Mouse (Mus musculus): ENCODE data around the gene Cln5. TPM values are rescaled to one million over a fixed set of nuclear protein-coding genes. Genes with fewer than 3 reads are reported as not detected.

The Cln5 gene
- total RNA-seq (2015) (43.9 and 46.8 TPM in 2 replicates), total RNA-seq (2017) (36.8 and 39.2 TPM in 2 replicates)

DNA sequence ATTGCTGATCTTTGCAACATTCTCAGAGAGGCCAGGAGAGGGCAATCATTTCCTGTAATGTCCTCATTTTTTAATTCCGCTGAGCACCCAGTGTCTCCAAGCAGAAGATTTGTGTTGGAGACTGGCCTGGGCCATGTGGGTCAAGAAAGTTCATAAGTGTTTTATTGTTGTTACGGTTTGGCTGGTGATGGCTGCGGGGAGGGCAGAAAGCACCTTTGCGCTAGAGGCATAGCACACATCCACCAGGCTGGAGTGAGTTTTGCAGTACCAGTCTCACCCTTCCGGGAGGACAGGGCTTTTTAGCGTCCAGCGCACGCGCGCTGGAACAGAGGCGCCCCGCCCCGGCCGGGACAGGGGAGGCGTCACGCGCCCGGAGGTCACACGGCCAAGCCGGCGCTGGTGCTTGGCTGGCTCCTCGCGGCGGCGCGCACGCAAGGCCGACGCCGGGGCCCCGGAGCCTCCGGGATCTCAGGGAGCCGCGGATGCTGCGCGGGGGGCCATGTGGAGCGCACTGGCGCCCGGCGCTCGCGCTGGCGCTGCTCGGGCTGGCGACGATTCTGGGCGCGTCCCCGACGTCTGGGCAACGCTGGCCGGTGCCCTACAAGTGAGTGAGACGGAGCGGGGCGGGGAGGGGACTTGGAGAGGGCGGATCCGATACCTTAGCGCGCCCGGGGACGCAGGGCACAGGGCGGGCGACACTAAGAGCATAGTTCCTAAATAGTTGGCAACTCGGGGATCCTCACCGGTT, at the start of gene Cln5:
TSS of gene Cln5 (plus strand) at position 353 of the 748 bp plus-strand sequence.
- peak; percentile 74 for ATAC-seq (replicated peaks; ENCODE audit: poor library complexity)

DNA sequence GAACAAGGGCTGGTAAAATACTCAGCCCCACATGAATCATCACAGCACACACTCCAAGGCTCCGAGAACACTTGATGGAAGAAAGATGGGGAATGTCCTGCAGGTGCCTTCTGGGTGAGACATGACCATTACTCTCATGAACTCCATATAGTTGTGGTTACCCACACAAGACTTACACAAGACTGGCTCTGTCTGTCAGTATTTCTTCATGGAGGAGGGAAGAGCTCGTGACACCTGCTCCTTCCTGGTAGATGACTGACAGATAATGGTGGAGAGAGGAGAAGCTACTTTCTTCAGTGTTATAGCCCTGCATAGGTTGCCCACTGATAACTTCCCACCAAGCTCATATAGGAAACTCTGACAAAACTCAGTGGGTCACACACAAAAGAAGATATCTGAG, 40.8 kb upstream of the Cln5 start:
- peak; percentile 78 for ATAC-seq (replicated peaks; ENCODE audit: poor library complexity)

DNA sequence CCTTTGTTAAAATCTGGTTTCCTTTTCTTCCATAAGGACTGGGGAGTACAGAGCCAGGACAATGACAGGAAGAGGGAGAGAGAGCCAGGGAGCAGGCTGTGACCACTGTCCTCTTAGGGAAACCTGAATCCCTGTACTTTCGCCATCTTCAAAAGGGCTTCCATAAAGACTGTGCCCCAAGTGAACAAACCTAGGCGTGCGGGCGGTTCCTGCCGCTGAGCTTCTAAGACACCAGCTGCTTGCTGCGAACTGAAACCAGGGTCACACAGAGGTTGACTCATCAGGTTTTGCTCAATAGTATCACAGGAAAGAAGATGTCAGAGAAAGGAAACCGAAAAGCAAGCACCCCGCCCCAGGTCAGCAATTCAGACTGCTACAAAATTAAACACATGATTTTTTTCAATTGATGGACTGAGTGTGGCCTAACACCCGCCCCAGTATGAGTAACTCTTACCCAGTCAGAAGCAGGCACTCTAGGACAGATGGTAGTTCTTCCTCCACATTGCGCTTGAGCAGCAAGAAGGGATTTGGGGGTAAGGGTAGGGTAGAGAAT, 36.7 kb upstream of the Cln5 start:
- peak; percentile 66 for ATAC-seq (replicated peaks; ENCODE audit: poor library complexity)

DNA sequence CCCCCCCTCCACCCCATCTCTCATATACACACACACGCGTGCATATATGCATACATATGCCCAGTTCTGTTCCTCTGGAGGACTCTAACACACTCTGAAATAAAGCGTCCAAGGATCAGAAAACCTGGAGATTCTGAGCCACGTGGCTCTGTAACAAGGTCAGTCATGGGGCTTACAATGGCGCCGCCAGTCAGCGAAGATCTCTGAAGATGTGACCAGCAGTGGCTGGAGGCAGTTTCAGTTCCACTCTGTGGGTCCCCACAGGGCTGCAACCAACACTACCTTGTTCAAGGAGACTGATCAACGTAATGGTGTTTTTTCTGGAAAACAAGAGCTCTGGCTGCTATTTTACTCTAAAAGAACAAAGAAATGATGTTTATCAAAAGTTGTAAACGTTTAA, 35.9 kb upstream of the Cln5 start:
- ATAC-seq (replicated peaks; ENCODE audit: poor library complexity) = peak; percentile 41

DNA sequence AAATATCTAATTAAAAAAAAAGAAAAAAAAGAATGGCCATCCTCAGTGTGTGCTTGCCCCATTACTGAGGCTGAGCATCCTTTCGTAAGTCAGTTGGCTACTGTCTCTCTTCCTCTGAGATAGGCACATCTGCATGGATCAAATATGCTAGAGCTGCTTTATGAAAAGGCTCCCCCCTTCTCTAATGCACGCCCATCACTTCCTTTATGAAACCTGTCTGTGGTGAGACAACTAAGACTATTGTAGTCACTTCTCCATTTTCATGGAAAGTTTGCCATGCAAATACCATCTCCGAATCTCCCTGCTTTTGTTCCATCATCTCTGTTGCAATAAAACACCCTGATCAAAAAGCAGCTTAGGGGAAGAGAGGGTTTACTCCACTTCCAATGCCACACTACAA, 33.0 kb upstream of the Cln5 start:
- ATAC-seq (replicated peaks; ENCODE audit: poor library complexity) = peak; percentile 85

DNA sequence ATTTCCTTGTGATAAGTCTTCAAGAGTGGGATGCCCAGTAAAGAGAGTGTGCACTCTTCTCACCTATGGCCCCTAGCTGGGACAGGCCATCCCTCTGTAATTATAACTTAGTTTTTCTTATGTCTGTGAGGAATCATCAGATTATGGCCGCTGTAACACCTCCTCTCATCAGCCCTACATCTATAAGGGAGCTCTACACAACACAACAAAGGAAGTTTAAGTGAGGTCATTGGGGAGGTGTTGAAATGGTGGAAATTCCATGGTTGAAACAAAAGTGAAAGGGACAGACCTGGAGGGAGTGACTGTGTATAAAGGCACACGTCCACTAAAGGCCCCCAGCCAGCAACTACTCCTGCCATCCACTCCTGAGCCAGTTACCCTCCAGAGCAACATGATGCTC, 23.3 kb upstream of the Cln5 start, which contains the start of gene Acod1:
TSS of gene Acod1 (plus strand) at position 301 of the 400 bp plus-strand sequence.
- ATAC-seq (replicated peaks; ENCODE audit: poor library complexity) = no peak

DNA sequence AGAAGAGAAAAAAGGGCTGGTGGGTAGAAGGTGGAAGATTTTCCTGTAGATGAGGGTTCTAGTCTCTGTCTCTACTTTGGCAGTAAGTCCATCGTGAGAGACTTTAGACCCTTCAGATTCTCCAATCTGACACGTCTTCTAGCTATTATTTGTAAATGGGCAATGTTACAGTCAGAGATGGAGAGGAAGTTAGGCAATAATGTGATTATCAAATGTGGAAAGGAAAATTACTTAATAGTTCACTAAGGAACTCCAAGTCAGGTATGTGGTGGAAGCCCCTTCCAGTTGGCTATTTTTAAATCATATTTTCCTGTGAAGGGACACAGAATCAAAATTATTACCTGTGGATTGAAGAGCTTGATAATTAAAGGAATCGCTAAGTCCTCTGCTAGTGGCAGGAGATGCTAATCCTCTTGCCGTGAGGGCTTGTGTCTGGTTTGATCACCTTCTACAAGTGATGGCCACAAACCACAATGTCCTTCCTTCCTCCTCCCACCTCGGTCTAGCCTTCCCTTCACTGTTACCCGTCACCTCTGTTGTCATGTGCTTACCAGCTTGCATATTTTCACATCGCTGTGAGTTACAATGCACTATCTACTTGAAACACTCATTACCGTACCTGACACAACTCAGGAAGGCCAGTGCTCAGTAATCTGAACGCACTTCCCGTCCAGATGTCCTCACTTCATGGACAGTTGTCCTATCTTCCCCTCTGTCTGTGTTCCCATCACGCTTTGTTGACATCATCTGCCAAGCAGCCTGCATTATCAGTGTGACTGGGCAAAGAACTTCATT, 21.5 kb upstream of the Cln5 start:
- ATAC-seq (replicated peaks; ENCODE audit: poor library complexity) = peak; percentile 78

DNA sequence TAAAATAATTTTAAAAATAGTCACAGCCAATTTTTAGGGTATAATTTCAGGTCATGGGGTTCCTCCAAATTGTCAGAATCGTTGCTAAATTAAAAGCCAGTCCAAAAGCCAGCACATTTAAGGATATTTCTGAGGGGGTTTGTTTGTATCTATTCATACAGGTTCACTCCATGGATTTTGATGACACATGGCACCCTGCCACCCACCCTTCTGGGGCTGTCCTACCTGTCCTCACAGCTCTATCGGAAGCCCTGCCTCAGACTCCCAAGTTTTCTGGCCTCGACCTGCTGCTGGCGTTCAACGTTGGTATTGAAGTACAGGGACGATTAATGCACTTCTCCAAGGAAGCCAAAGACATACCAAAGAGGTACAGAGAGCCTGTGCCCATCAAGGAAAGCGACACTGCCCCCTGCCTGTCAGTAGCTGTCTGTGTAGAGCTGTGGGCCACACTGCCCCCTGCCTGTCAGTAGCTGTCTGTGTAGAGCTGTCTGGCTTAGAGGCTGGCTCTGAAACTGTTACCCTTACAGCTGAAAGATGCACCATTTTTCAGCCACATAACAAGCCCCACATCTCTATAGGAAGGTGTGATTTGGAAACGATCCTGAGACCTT, 18.8 kb upstream of the Cln5 start:
- peak; percentile 86 for ATAC-seq (replicated peaks; ENCODE audit: poor library complexity)

DNA sequence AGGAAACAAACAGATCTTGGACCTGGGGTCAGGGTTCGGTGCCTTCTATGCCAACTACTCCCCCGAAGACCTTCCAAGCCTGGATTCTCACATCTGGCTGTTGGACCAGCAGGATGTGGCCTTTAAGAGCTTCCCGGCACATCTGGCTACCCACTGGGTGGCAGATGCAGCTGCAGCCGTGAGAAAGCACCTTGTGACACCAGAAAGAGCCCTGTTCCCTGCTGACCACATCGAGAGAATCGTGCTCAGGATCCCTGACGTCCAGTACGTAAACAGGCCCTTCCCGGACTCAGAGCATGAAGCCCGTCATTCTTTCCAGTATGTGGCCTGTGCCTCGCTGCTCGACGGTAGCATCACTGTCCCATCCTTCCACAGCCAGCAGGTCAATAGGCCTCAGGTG, 15.3 kb upstream of the Cln5 start:
- no peak for ATAC-seq (replicated peaks; ENCODE audit: poor library complexity)

DNA sequence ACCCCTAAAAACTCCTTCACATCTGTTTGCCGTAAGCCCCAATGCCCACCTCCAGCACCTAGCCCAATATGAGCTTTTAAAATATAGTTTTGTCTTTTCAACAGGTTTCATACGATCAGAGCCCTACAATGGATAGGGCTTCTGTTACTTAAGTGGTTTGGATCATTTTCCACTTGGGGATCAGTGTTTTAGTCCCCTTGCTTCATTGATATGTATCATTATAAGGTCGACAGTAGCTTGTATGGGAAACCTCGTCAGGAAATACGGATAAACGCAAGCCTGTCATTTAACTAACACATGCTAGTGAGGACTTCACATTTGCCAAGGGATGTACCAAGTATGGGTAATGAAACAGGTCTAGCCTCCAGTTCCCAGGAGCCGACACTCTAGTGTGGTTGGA, 13.4 kb upstream of the Cln5 start:
- ATAC-seq (replicated peaks; ENCODE audit: poor library complexity) = no peak

DNA sequence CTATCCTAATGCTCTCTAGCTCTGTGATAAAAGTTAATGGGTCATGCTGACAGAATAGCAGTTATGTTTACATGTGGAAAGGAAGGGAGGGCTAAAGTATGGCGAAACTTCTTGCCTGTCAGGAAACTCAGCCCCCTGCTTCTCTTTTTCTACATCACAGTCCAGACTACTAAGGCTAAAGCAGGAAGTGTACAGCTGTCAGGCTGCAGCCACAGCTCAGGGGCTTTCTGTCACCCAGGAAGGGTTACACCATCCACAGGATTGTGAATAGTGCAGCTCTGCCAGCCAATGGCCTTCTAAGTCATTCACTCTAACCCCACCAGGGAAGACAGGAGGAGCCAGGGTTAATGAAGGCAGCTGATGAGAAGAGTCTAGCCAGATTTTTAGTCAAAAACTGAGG, 11.0 kb upstream of the Cln5 start:
- peak; percentile 95 for ATAC-seq (replicated peaks; ENCODE audit: poor library complexity)

DNA sequence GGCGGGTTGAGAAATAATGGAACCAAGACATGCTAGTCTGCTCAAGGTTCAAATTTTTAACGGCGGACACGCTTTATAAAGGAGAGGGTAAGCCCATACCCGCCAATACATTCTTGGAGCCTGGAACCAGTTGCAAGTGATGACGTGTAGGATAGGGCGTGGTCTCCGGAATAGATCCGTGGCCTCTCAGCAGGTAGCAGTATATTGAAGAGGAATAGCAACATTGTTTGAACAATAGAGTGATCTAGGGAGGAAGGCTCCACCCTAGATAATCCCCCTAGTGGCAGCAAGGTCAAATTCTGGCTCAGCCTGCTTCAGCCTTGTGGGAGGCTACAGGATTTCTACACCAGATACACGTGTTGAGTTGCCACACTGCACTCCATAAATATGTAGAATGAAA, 10.5 kb upstream of the Cln5 start:
- peak; percentile 45 for ATAC-seq (replicated peaks; ENCODE audit: poor library complexity)

DNA sequence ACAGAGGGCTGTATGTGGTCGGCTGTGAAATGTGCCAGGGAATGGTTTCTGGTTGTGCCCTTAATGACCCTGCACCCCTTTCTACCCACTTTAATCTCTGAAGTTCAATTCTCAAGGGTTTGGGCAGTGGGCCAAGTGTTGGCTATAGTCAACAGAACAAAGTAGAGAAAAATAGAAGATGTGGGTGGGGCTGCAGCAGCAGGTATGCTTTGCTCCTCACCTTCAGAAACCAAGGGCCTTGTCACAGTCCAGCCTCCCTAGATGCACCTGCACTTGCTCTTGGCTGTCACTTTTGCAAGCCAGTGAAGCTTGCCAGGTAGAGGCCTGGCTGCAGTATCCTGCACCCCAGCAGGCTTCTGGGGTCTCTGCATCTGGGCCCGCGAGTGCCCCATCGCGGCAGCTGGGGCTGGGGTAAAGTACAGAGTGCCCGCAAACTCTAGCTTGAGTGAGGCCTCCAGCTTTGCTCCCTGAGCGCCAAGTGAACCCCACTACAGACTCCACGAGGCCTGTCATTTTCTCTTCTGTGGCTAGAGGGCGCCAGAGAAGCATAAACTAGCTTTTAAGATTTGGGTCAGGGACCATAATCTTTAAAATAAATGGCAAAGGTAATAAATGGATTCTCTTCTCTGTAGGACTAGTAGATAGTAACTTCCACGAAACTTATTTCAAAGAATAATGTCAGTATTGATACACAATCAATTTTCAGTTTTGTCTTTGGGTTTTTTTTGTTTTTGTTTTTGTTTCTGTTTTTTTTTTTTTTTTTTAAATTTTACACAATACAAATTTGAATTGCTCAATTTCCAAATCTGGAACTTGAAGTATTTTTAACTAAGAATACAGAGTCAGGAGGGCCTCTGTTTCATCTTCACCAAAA, 4.5 kb upstream of the Cln5 start:
- ATAC-seq (replicated peaks; ENCODE audit: poor library complexity) = peak; percentile 54

DNA sequence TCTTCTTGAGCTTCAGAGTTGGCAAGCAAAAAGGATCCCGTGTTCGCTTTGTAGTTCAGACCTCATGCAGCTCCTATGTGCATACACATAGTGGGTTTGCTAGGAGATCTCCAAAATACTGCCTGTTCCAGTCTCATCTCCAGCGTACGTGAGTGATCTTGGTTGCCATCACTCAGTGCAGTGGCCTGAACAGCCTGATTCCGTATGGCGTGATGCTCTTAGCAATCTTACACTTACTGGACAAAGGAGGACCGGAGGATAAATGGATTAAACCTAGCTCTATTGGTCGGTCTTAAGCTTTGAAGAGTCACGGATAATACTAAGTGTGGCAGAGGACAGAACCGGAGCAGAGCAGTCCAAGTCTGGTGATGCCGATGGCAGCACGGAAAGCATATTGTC, 552 bp upstream of the Cln5 start:
- peak; percentile 3 for ATAC-seq (replicated peaks; ENCODE audit: poor library complexity)

DNA sequence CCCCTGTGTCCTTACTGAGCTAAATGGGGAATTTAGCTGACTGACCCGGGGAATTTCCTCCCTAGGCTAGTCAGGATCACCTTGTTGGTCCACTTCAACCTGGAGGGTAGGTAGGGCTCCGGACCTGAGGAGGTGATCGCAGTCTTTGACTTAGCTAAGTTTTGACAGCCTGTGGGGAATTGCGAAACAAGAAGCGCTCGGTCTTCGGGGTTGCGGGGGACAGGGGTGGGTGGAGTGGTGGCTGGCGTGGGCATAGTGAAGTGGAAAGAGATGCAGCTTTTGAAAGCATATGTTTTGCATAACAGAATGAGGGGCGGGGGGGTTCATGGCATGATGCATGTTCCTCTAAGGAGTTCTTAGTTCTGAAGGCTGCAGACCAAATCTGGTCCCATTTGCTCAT, 774 bp downstream of the Cln5 start:
- ATAC-seq (replicated peaks; ENCODE audit: poor library complexity) = peak; percentile 32

DNA sequence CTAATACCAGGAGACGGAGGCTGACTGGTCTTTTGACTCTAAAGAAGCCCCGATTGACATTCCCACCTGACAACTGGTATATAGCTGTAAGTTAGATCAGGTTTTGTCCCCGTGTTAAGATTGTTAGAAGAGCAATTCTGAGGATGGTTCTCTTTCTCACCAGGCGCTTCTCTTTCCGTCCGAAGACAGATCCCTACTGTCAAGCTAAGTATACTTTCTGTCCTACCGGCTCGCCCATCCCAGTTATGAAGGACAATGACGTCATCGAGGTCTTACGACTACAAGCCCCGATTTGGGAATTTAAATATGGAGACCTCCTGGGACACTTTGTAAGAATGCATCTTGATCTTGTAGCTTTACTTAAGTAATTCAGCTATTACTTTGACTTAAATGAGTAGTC, 1.5 kb downstream of the Cln5 start:
- ATAC-seq (replicated peaks; ENCODE audit: poor library complexity) = no peak

DNA sequence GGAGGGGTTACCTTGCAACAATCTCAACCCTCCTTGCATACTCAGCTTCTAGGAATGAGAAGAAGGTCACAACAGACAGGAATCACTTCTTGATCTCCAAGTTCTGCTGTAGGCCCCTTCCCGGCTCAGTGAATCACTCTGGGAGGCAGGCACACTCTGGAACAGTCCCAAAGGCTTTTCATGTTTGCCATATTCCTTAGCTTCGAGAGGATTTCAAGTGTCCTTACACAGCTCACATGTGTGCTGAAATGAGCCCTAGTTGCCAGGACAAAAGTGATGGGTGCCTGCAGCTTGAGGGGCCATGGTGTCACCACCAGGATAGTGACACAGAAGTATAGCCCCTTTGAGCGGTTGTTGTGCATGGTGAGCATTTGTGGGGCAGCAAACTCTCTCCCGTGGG, 2.7 kb downstream of the Cln5 start:
- ATAC-seq (replicated peaks; ENCODE audit: poor library complexity) = no peak

DNA sequence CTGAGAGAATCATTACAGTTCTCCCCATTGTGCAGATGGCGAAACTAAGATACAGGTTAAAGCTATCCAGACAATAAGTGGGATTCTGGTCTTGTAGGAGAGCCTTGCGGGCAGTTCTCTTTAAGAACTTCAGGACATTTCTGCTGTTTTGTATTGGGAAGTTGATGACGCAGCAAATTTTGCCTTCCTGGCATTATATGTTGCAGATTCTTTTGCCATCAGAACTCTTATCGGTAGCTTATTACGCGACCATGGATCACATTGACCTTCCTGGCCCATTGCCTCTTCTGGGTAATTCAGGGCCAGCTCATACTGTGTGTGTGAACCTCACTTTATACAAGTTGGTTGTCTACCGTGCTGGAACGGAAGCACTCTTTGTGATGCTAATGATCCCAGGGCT, 3.8 kb downstream of the Cln5 start:
- no peak for ATAC-seq (replicated peaks; ENCODE audit: poor library complexity)

DNA sequence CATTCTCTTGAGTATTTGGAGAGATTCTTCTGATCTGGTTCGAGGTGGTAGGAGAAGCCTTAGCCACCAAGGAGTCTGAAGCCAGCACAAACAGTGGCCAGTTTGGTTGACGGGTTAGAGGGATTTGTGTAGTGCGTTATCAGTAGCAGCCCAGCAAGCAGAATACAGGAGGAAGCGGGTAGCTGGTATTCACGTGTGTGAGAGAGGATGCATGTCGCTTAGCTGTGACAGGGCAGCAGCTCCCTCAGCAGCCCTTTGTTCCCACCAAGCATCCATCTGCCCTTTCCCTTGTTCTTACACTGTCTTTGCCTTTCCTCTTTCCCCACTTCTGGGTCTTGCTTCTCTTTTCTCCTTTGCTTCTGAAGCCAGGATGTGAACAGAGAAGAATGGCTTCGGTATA, 5.2 kb downstream of the Cln5 start:
- ATAC-seq (replicated peaks; ENCODE audit: poor library complexity) = no peak

DNA sequence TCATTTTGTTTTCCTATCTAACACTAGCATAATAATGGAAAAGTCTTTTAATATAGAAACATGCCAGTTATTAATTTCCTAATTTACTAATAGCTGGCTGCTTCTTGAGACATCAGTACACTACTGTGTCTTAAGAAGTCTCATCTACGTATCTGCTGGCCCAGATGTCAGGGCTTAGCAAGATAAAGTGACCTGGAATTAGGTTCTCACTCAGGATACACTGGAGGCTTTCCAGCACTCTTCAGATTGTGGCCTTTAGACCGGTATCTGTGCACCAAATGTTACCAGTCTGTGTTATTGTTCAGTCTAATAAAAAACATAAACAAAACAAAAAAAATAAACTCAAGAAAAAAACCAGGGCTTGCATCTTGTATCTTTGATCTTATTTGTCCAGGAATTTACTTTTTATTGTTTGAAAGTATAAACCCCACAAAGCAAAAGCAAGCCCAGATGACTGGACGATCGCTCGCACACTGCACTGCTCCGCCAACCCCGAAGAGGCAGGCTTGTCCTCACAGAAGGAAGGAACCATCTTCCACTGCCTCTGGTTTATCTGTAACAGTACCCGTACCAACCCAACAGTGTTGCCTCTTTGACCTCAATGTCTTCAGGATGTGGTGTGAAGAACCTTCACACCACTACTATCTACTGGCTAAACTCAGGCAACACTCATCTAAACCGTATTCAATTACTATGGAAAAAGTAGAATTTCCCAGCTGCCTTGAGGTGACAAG, 7.4 kb downstream of the Cln5 start:
- ATAC-seq (replicated peaks; ENCODE audit: poor library complexity) = peak; percentile 49; the same call in 1 of the 2 replicates

Measured in megakaryocyte progenitor cell, adult 5-6 weeks (primary cell).